Mouse (Mus musculus) embryonic facial prominence, embryonic 10.5 days (tissue): ENCODE data around the gene Gm13271. TPM values are rescaled to one million over a fixed set of nuclear protein-coding genes. Genes with fewer than 3 reads are reported as not detected.
"Not testable (repeated sequence)": the region's sequence is repeated elsewhere in the genome, so short reads cannot be mapped to it uniquely, and the experiment has no call there.

ENCODE experiments used
- DNase-seq: peaks from one replicate; pipeline ENCODE4 v3.0.0-alpha.2; 2017; ENCODE audit warnings: low spot score
- H3K27ac ChIP-seq: fragments of 300-500 bp; sonication (generic); replicated peaks from 2 replicates; pipeline ENCODE4 v1.5.1; 2016; ENCODE audit warnings: mild to moderate bottlenecking
- H3K27me3 ChIP-seq: fragments of 300-500 bp; sonication (generic); replicated peaks from 2 replicates; pipeline ENCODE4 v1.6.1; 2016; ENCODE audit warnings: low read depth, mild to moderate bottlenecking; ENCODE audit not compliant: poor library complexity, severe bottlenecking
- H3K36me3 ChIP-seq: fragments of 300-500 bp; sonication (generic); replicated peaks from 2 replicates; pipeline ENCODE4 v1.6.1; 2016; ENCODE audit warnings: mild to moderate bottlenecking, moderate library complexity
- H3K4me1 ChIP-seq: fragments of 300-500 bp; sonication (generic); 2 replicates; pipeline ENCODE4 v1.6.1; 2016
- H3K4me3 ChIP-seq: fragments of 300-500 bp; sonication (generic); 2 replicates; pipeline ENCODE4 v1.5.1; 2016; ENCODE audit warnings: mild to moderate bottlenecking, moderate library complexity
- H3K9me3 ChIP-seq: fragments of 300-500 bp; sonication (generic); 2 replicates; pipeline ENCODE4 v1.6.1; 2016; ENCODE audit warnings: mild to moderate bottlenecking
- WGBS: fragments of 180-500 bp; shearing (Covaris S2); methylation state at CpG from one replicate; pipeline ENCODE4 v1.1.7; 2016; 5-methylcytosine and 5-hydroxymethylcytosine counted together
- polyA plus RNA-seq: library from polyadenylated mRNA; unstranded; fragments of >200 nt; fragmentation: Nextera tagmentation; extraction: Ambion mirVana; gene quantifications from 2 replicates; pipeline ENCODE4 v1.2.1, GENCODE M21; 2016

Gene Gm13271
- polyA plus RNA-seq, result not detected in 2 replicates

DNA sequence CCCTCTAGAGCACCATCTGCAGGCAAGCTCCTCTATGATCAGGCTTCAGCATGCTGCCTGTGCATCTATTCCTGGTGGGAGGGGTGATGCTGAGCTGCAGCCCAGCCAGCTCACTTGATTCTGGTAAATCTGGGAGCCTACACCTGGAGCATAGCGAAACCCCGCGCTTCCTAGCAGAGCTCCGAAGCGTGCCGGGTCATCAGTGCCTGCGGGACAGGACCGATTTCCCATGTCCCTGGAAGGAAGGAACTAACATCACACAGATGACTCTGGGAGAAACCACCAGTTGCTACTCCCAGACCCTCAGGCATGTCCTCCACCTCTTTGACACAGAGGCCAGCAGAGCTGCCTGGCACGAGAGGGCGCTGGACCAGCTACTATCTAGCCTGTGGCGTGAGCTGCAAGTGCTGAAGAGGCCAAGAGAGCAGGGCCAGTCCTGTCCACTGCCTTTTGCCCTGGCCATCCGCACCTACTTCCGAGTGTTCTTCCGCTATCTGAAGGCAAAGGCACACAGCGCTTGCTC lies at the start of gene Gm13271:
Gene Gm13271, plus strand, starts transcription at position 51 of the 523 bp plus-strand sequence.
- not testable (repeated sequence) for H3K9me3 ChIP-seq, H3K27me3 ChIP-seq, H3K27ac ChIP-seq, DNase-seq, H3K4me1 ChIP-seq, H3K4me3 ChIP-seq, H3K36me3 ChIP-seq
- 73% methylated on average over 15 of the region's 15 CpGs for WGBS

DNA sequence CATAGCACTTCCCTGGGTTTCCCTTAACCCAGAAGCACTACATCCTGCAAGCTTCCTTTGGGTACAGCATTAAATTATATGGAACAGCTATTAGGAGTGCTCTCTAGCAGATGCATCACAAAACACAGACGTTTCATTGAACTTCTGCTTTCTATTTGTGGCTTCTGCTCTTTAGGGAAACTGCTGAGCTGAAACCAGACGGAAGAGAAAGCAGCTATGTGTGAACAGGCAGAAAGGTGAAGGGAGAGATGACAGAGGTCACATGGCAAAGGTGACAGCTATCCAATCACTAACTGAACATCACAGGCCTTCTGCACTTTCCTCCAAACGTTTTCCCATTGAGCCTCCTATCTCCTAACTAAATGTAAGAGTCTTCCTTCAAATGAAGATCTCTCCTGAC lies 48.7 kb upstream of the Gm13271 start:
- DNase-seq, result no peak
- H3K9me3 ChIP-seq, result no peaks in the 10 kb centered on the region
- no peaks in the 10 kb centered on the region for H3K27me3 ChIP-seq
- H3K27ac ChIP-seq, result no peak overlapping the region
- no peak overlapping the region for H3K4me3 ChIP-seq
- H3K36me3 ChIP-seq, result no peaks in the 10 kb centered on the region
- no peaks in the 10 kb centered on the region for H3K4me1 ChIP-seq
- 46% methylated on average over 3 of the region's 3 CpGs for WGBS

DNA sequence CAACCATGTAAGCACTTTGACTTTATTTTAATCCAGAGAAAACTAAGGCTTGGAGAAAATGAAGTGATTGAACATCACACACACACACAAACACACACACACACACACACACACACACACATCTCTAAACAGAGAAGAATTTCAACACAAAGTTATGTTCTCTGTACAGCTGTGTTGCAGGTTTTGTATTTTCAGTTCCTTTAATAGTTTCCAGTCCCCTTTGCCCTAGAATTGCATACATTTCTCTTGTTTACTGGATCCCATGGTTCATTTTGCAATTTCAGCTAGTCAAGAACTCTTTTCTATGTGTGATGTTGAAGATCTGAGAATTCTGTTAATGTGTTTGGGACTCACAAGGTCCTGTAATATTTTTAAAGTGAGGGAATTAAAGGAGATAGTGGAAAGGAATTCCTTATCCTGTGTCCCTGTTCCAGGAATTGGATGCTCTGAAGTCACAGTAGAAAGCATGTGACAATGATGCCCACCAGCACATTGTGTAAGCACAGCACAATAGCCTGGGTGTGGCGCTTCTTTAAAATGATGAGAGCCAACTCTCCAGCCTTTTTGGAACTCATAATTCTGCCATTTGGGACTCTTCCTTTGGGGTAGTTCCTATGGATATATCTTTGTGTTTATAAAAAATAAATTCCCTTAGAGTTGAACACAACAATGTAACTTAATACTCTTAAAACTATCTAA lies 47.4 kb upstream of the Gm13271 start:
- no peaks in the 10 kb centered on the region for H3K4me1 ChIP-seq
- H3K4me3 ChIP-seq, result no peak overlapping the region
- H3K9me3 ChIP-seq, result no peaks in the 10 kb centered on the region
- H3K36me3 ChIP-seq, result no peaks in the 10 kb centered on the region
- no peaks in the 10 kb centered on the region for H3K27me3 ChIP-seq
- DNase-seq, result no peak
- 94% methylated on average over 1 of the region's 1 CpGs for WGBS
- no peak overlapping the region for H3K27ac ChIP-seq

DNA sequence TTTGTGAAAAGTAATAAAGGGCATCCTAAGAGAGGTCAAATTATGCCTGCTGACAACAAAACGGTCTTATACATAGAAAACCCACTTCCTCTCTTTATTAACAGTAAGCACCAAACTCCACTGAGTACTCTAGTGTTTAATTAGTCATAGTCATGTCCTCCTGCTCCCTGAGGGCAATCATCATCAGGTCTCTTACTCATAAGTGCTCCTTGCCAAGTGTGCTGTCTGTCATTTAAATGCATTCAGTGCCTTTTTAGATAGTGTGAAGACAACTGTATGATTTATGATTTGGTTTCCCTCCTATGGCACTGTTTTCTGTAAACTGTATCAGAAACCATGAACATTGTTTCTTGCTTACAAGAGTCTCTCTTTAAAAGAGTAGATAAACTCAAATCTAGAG lies 40.4 kb upstream of the Gm13271 start:
- Histone ChIP-seq H3K4me1 (peaks cover 12% of the 10 kb centered on the region), H3K27me3 (no peaks in the 10 kb centered on the region), H3K4me3 (no peak overlapping the region), H3K9me3 (no peaks in the 10 kb centered on the region), H3K27ac (no peak overlapping the region), H3K36me3 (peaks cover 68% of the 10 kb centered on the region)
- 88% methylated on average over 1 of the region's 1 CpGs for WGBS
- no peak for DNase-seq

DNA sequence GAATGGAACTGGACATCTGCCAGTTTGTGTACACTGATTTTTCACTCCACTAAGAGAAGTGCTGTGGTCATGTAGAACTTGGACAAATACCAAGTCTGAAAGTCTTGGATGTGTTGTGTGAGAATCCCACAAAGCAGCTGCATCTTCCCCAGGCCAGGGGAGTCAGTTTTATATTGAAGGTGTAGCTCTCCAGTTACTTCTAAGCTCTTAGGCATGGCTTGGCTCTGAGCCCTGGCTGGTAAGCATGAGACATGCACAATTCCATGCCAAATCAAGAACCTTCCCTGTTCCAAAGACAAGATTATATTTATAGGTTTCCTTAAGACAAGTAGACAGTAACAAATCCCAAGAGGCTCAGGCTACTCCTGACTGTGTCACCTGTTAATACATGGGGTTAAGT lies 39.6 kb upstream of the Gm13271 start:
- DNase-seq, result no peak
- no peak overlapping the region for H3K27ac ChIP-seq
- peaks cover 19% of the 10 kb centered on the region for H3K4me1 ChIP-seq
- H3K27me3 ChIP-seq, result no peaks in the 10 kb centered on the region
- H3K36me3 ChIP-seq, result peaks cover 76% of the 10 kb centered on the region
- H3K4me3 ChIP-seq, result no peak overlapping the region
- H3K9me3 ChIP-seq, result no peaks in the 10 kb centered on the region

DNA sequence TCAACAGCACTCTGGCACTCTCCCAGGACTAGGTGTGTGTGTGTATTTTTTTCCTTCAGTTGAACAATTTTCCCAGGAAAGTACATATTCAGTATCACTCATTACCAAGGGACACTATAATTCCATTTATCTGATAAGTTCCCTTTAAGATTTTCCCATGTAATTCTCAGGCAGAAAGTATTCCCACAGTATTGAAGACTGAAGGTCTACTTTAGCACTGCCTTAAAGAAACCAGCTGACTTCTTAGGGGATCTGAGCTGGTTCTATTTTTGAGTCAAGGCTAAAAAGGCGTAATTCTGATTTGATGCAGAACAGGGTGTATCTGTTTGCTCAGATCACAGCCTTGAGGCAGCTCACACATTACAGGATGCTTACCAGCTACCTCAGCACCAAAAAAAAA lies 36.0 kb upstream of the Gm13271 start:
- H3K9me3 ChIP-seq, result no peaks in the 10 kb centered on the region
- H3K36me3 ChIP-seq, result peaks cover 75% of the 10 kb centered on the region
- H3K4me1 ChIP-seq, result peaks cover 33% of the 10 kb centered on the region
- H3K27ac ChIP-seq, result no peak overlapping the region
- 80% methylated on average over 1 of the region's 1 CpGs for WGBS
- peak overlapping the region; percentile 97 for H3K4me3 ChIP-seq
- DNase-seq, result no peak
- no peaks in the 10 kb centered on the region for H3K27me3 ChIP-seq

DNA sequence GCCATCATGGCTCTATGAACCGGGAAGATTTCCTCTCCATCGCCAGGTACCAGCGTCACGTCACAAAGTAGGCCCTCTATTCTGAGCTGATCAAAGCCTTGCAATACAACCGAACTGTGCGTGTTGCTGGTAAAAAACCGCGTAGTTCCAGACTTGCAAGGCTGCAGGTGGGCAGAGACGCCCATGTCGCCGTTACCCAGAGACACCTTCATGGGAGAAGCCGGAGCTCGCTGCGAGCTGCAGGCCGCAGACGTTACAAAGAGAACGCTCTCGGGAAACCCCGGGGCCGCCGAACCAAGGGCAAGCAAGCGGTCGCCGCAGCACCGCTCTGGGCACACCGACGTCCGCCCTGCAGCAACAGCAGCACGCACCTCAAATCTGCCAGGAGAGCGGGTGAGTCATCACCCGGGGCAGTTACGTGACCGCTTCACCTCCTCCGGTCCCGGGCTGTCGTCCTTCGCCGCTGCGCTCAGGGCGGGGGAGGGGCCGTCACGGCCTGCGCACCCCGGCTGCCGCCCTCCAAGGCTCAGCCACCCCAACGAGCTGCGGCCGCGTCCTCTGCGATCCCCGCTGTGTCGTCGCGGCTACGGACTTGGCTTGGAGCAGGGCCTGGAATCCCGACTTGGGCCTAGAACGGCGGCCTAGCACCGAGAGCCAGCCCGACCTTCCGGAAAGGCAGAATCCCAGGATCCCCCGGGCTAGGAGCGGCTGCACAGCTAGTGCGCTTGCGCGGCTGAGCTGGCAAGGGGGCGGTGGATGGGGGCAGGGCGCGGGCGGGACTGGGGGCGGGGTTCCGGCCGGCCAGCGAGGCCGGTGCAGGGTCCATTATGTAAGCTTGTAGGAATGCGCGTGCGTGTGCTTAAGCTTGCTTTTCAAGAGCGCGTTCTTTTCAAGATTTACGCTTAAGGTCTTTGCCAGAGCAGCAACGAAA lies 32.6 kb upstream of the Gm13271 start, which contains the start of the genes Gm26566 and Klhl9:
Gene Gm26566, plus strand, starts transcription at position 15 of the 931 bp plus-strand sequence.
Gene Klhl9, minus strand, starts transcription at position 675 of the 931 bp plus-strand sequence.
- peak; percentile 98 for DNase-seq
- Histone ChIP-seq H3K4me3 (peak within 1 kb of the TSS; percentile 97), H3K27me3 (no peaks in the 10 kb centered on the region), H3K9me3 (no peaks in the 10 kb centered on the region), H3K4me1 (peaks cover 33% of the 10 kb centered on the region), H3K36me3 (peaks cover 42% of the 10 kb centered on the region), H3K27ac (peak within 1 kb of the TSS; percentile 99)
- under 1% methylated on average over 82 of the region's 82 CpGs for WGBS

DNA sequence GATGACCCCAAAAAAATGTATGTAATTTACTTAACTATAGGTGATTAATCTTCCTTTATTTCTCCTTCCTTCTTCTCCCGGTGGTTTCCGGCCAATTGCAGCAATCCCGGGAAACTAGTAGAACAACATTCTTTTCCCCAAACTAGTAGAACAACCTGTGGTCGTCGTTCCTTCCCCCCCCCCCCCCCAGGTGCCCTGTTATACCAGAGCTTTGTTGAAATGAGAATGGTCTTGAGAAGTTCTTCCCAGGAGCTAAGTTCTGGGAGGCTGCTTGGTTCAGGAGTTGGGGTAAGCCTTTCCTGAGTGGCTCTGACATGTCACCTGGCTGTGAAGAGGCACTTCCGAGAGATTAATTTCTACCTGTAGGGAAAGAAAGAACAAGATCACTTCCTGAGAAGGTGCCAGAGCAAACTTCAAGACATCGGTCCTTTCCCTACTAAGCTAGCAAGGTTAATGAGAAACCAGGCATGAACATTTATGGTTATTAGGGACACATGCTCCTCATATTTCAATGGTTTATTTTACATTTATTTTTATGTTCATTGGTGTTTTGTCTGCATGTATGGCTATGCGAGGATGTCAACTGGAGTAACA lies 31.1 kb upstream of the Gm13271 start:
- peaks cover 26% of the 10 kb centered on the region for H3K36me3 ChIP-seq
- DNase-seq, result peak; percentile 15
- no peaks in the 10 kb centered on the region for H3K27me3 ChIP-seq
- peaks cover 26% of the 10 kb centered on the region for H3K4me1 ChIP-seq
- 0 out of 2 replicates have a peak overlapping the region, but pooled peaks have one; percentile 35 for H3K27ac ChIP-seq
- no peak overlapping the region for H3K4me3 ChIP-seq
- 57% methylated on average over 8 of the region's 8 CpGs for WGBS
- H3K9me3 ChIP-seq, result no peaks in the 10 kb centered on the region

DNA sequence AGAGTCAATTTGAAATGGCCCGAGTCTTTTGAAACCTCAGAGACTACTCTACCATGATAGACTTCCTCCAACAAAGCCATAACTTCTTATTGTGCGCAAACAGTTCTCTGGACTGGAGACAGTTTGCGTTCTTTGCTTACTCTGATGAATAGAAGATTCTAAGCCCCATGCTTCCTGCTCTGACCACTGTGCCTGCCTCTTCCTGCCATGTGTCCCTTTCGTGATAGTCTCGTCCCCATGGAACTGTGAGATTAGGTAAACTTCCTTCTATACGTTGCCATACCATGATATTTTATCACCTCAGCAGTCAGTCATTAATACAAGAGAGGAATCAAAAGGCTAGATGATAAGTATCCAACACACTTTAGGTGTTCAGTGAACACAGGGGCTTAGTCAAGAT lies 27.9 kb upstream of the Gm13271 start:
- H3K36me3 ChIP-seq, result no peaks in the 10 kb centered on the region
- no peaks in the 10 kb centered on the region for H3K4me1 ChIP-seq
- H3K9me3 ChIP-seq, result no peaks in the 10 kb centered on the region
- no peak for DNase-seq
- H3K4me3 ChIP-seq, result no peak overlapping the region
- no peak overlapping the region for H3K27ac ChIP-seq
- H3K27me3 ChIP-seq, result no peaks in the 10 kb centered on the region
- WGBS, result 94% methylated on average over 6 of the region's 6 CpGs

DNA sequence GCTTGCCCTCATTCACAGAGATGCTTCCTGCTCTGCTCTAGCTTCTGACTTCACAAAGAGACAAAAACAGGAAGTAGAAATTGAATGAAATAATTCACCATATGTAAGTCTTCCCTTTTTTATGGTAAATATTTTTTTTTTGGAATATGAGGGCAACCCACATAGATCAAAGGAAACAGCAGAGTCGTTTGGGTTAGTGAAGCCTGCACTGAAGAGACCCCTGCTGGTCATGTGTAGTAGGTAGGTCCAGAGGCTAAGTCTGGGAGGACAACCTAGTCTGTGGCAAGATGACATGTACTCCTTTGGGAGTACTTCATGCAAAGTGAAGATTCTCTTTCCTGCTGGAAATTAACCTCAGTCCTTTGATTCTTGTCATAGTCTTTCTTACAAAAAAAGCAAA lies 27.3 kb upstream of the Gm13271 start:
- WGBS, result 5% methylated on average over 1 of the region's 1 CpGs
- no peaks in the 10 kb centered on the region for H3K9me3 ChIP-seq
- no peak overlapping the region for H3K4me3 ChIP-seq
- H3K27ac ChIP-seq, result no peak overlapping the region
- H3K36me3 ChIP-seq, result no peaks in the 10 kb centered on the region
- peak; percentile 25 for DNase-seq
- H3K27me3 ChIP-seq, result no peaks in the 10 kb centered on the region
- no peaks in the 10 kb centered on the region for H3K4me1 ChIP-seq

DNA sequence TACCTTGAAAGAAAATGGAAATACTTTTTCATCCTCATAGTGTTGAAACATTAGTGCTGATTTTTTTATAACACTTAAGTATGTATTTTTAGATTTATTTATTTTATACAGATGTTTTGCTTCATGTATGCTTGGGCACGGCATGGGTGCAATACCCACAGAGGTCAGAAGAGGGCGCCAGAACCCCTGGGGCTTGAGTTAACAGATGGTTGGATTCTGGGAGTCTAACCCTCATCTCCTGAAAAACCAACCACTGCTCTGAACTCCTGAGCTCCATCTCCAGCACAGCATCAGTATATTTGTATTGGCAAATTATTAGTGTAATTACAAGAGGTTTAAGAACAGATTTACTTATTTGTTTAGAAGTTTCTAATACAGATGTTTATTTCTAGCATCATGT lies 16.2 kb upstream of the Gm13271 start:
- DNase-seq, result peak; percentile 84
- H3K9me3 ChIP-seq, result no peaks in the 10 kb centered on the region
- 4% methylated on average over 2 of the region's 2 CpGs for WGBS
- no peaks in the 10 kb centered on the region for H3K27me3 ChIP-seq
- no peaks in the 10 kb centered on the region for H3K4me1 ChIP-seq
- no peak overlapping the region for H3K4me3 ChIP-seq
- H3K36me3 ChIP-seq, result no peaks in the 10 kb centered on the region
- H3K27ac ChIP-seq, result no peak overlapping the region

DNA sequence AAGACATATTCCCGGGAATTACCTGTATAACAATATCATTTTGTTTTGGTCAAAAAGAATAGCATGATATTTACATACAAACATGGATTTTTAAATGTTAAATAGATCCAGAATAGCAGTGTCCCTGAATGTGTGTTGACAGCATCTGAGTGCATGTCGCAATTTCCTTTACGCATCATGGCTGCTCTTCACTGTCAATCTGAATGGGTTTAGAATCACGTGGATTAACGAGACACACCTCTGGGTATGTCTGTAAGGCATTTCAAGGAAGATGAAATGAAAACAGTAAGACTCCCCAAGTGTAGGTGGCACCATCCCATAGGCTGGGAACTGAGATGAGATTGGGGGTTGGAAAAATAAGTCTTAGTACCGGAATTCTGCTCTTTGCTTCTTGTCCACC lies 15.6 kb upstream of the Gm13271 start:
- Histone ChIP-seq H3K27me3 (no peaks in the 10 kb centered on the region), H3K4me1 (no peaks in the 10 kb centered on the region), H3K9me3 (no peaks in the 10 kb centered on the region), H3K27ac (no peak overlapping the region), H3K4me3 (no peak overlapping the region), H3K36me3 (no peaks in the 10 kb centered on the region)
- WGBS, result 90% methylated on average over 6 of the region's 6 CpGs
- no peak for DNase-seq
